Mouse (Mus musculus): ENCODE results near the gene 4930432M17Rik. TPM values are rescaled to one million over a fixed set of nuclear protein-coding genes. Genes with fewer than 3 reads are reported as not detected.

The 4930432M17Rik gene
- polyA plus RNA-seq, 1 experiment: not detected

DNA sequence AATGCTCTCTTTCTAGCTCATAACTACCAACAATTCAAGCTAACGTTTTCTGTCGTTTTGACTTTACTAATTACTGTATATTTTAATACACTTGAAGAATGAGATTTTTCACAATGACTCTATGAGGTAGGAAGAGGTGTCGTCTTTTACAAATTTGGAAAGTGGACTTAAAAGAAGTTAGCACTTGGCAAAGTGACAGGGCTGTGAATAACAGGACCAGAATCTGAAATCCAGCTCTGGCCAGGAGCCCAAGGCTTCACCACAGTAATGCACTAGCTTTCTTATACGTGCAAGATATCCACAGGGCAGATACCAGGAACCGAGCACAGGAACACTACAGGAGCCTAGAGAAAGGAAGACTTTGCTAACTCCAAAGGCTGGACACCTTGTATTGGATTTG lies 35.5 kb downstream of the 4930432M17Rik start:
- H3K36me3 ChIP-seq (ENCODE audit: control insufficient read depth, insufficient read depth, low read length, poor library complexity, severe bottlenecking): no peaks in the 10 kb centered on the region
- TF ChIP-seq POLR2A (IDR thresholded peaks at IDR 0.05; ENCODE audit: insufficient read depth, low read length) (no peak), EP300 (IDR thresholded peaks at IDR 0.05; ENCODE audit: insufficient read depth, low read depth, low read length) (no peak)
- no peaks in the 10 kb centered on the region for H3K4me1 ChIP-seq (ENCODE audit: control insufficient read depth, insufficient read depth, low read length)
- H3K4me3 ChIP-seq (ENCODE audit: low read depth, low read length): no peak overlapping the region
- H3K27me3 ChIP-seq (ENCODE audit: control insufficient read depth, insufficient read depth, low read length, poor library complexity, severe bottlenecking): no peaks in the 10 kb centered on the region
- H3K27ac ChIP-seq (ENCODE audit: insufficient read depth, low read length): no peak overlapping the region
- H3K9ac ChIP-seq (ENCODE audit: low read depth, poor library complexity, severe bottlenecking): no peak overlapping the region
- no peaks in the 10 kb centered on the region for H3K9me3 ChIP-seq (replicated peaks; ENCODE audit: control insufficient read depth, insufficient read depth, low read length, poor library complexity, severe bottlenecking)

DNA sequence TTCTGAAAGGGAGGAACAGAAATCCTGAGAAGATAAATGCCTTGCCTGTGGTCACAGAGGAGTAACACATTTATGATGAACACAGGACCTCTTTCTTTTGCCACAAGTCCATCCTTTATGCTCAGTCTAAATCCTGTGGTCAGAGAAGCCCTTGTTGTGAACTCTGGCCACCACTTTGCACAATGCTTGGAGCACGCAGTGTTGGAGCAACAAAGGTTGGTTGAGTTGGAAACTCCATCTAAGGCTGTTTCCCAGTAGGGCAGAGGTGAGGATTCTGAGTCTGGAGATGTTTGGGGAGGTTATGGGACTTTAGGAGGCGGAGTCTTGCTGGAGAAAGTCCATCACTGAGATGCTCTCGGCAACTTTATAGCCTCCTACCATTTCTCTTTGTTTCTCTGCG lies 36.5 kb downstream of the 4930432M17Rik start:
- Histone ChIP-seq H3K27ac (ENCODE audit: insufficient read depth, low read length) (no peak overlapping the region), H3K4me3 (ENCODE audit: low read depth, low read length) (no peak overlapping the region), H3K9me3 (replicated peaks; ENCODE audit: control insufficient read depth, insufficient read depth, low read length, poor library complexity, severe bottlenecking) (no peaks in the 10 kb centered on the region), H3K9ac (ENCODE audit: low read depth, poor library complexity, severe bottlenecking) (no peak overlapping the region), H3K36me3 (ENCODE audit: control insufficient read depth, insufficient read depth, low read length, poor library complexity, severe bottlenecking) (no peaks in the 10 kb centered on the region), H3K4me1 (ENCODE audit: control insufficient read depth, insufficient read depth, low read length) (no peaks in the 10 kb centered on the region), H3K27me3 (ENCODE audit: control insufficient read depth, insufficient read depth, low read length, poor library complexity, severe bottlenecking) (no peaks in the 10 kb centered on the region)
- TF ChIP-seq CTCF (IDR thresholded peaks at IDR 0.05; ENCODE audit: low read depth, low read length): no peak
- TF ChIP-seq EP300 (IDR thresholded peaks at IDR 0.05; ENCODE audit: insufficient read depth, low read depth, low read length): no peak
- no peak for TF ChIP-seq POLR2A (IDR thresholded peaks at IDR 0.05; ENCODE audit: insufficient read depth, low read length)

DNA sequence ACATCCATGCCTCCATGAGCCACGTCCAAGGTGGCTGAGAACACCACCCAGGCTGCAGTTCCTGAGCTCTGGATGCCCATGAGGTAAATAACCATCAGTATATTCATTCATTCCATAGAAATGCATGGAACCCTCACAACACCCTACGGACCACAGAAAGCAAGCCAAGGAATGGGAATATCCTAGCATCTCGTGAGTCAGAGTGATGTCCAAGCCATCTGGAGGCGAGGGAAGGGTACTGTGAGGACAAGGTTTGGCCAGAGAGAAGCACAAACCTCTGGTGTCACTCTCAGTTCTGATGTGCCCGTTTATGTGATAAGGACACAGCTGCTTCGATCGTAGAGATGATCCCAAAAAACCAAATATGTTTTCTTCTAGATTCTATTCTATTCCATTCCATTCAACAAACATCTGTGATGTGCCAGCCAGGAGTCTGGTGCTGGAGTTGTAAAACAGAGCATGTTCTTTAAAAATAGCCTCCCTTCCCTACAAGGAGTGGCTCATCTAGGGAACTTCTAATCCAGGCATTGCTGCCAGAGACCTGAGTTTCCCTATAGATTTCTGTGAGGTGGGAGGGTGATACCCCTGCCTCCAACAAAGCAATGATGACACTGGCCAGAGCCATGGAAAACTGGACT lies 40.5 kb downstream of the 4930432M17Rik start:
- H3K36me3 ChIP-seq (ENCODE audit: control insufficient read depth, insufficient read depth, low read length, poor library complexity, severe bottlenecking): no peaks in the 10 kb centered on the region
- H3K4me3 ChIP-seq (ENCODE audit: low read depth, low read length): no peak overlapping the region
- no peaks in the 10 kb centered on the region for H3K9me3 ChIP-seq (replicated peaks; ENCODE audit: control insufficient read depth, insufficient read depth, low read length, poor library complexity, severe bottlenecking)
- H3K27me3 ChIP-seq (ENCODE audit: control insufficient read depth, insufficient read depth, low read length, poor library complexity, severe bottlenecking): no peaks in the 10 kb centered on the region
- no peaks in the 10 kb centered on the region for H3K4me1 ChIP-seq (ENCODE audit: control insufficient read depth, insufficient read depth, low read length)
- H3K9ac ChIP-seq (ENCODE audit: low read depth, poor library complexity, severe bottlenecking): no peak overlapping the region
- TF ChIP-seq POLR2A (IDR thresholded peaks at IDR 0.05; ENCODE audit: insufficient read depth, low read length): no peak
- TF ChIP-seq EP300 (IDR thresholded peaks at IDR 0.05; ENCODE audit: insufficient read depth, low read depth, low read length): no peak
- no peak for TF ChIP-seq CTCF (IDR thresholded peaks at IDR 0.05; ENCODE audit: low read depth, low read length)
- no peak overlapping the region for H3K27ac ChIP-seq (ENCODE audit: insufficient read depth, low read length)

- Histone ChIP-seq H3K36me3 (ENCODE audit: control insufficient read depth, insufficient read depth, low read length, poor library complexity, severe bottlenecking) (no peaks in the 10 kb centered on the region), H3K27me3 (ENCODE audit: control insufficient read depth, insufficient read depth, low read length, poor library complexity, severe bottlenecking) (no peaks in the 10 kb centered on the region), H3K27ac (ENCODE audit: insufficient read depth, low read length) (no peak overlapping the region), H3K9ac (ENCODE audit: low read depth, poor library complexity, severe bottlenecking) (no peak overlapping the region), H3K4me3 (ENCODE audit: low read depth, low read length) (no peak overlapping the region), H3K9me3 (replicated peaks; ENCODE audit: control insufficient read depth, insufficient read depth, low read length, poor library complexity, severe bottlenecking) (no peaks in the 10 kb centered on the region), H3K4me1 (ENCODE audit: control insufficient read depth, insufficient read depth, low read length) (no peaks in the 10 kb centered on the region)
- no peak for TF ChIP-seq POLR2A (IDR thresholded peaks at IDR 0.05; ENCODE audit: insufficient read depth, low read length)
- TF ChIP-seq EP300 (IDR thresholded peaks at IDR 0.05; ENCODE audit: insufficient read depth, low read depth, low read length): no peak
- TF ChIP-seq CTCF (IDR thresholded peaks at IDR 0.05; ENCODE audit: low read depth, low read length): no peak
Observed at GRCm38 (mm10) chr3:121712222-121712621, 41.7 kb downstream of the 4930432M17Rik start.

- H3K27me3 ChIP-seq (ENCODE audit: control insufficient read depth, insufficient read depth, low read length, poor library complexity, severe bottlenecking): no peaks in the 10 kb centered on the region
- no peak for TF ChIP-seq EP300 (IDR thresholded peaks at IDR 0.05; ENCODE audit: insufficient read depth, low read depth, low read length)
- no peak for TF ChIP-seq POLR2A (IDR thresholded peaks at IDR 0.05; ENCODE audit: insufficient read depth, low read length)
- TF ChIP-seq CTCF (IDR thresholded peaks at IDR 0.05; ENCODE audit: low read depth, low read length): no peak
- no peak overlapping the region for H3K27ac ChIP-seq (ENCODE audit: insufficient read depth, low read length)
- no peaks in the 10 kb centered on the region for H3K9me3 ChIP-seq (replicated peaks; ENCODE audit: control insufficient read depth, insufficient read depth, low read length, poor library complexity, severe bottlenecking)
- H3K9ac ChIP-seq (ENCODE audit: low read depth, poor library complexity, severe bottlenecking): no peak overlapping the region
- no peaks in the 10 kb centered on the region for H3K4me1 ChIP-seq (ENCODE audit: control insufficient read depth, insufficient read depth, low read length)
- H3K36me3 ChIP-seq (ENCODE audit: control insufficient read depth, insufficient read depth, low read length, poor library complexity, severe bottlenecking): no peaks in the 10 kb centered on the region
- H3K4me3 ChIP-seq (ENCODE audit: low read depth, low read length): no peak overlapping the region
Observed at GRCm38 (mm10) chr3:121713151-121713701, 42.7 kb downstream of the 4930432M17Rik start.

- TF ChIP-seq POLR2A (IDR thresholded peaks at IDR 0.05; ENCODE audit: insufficient read depth, low read length): no peak
- TF ChIP-seq EP300 (IDR thresholded peaks at IDR 0.05; ENCODE audit: insufficient read depth, low read depth, low read length): no peak
- TF ChIP-seq CTCF (IDR thresholded peaks at IDR 0.05; ENCODE audit: low read depth, low read length): no peak
- Histone ChIP-seq H3K4me1 (ENCODE audit: control insufficient read depth, insufficient read depth, low read length) (no peaks in the 10 kb centered on the region), H3K27ac (ENCODE audit: insufficient read depth, low read length) (no peak overlapping the region), H3K9ac (ENCODE audit: low read depth, poor library complexity, severe bottlenecking) (no peak overlapping the region), H3K4me3 (ENCODE audit: low read depth, low read length) (no peak overlapping the region), H3K27me3 (ENCODE audit: control insufficient read depth, insufficient read depth, low read length, poor library complexity, severe bottlenecking) (no peaks in the 10 kb centered on the region), H3K36me3 (ENCODE audit: control insufficient read depth, insufficient read depth, low read length, poor library complexity, severe bottlenecking) (no peaks in the 10 kb centered on the region), H3K9me3 (replicated peaks; ENCODE audit: control insufficient read depth, insufficient read depth, low read length, poor library complexity, severe bottlenecking) (no peaks in the 10 kb centered on the region)
Observed at GRCm38 (mm10) chr3:121713816-121714215, 43.3 kb downstream of the 4930432M17Rik start.

Data from ES-Bruce4 (cell line).